Mouse (Mus musculus): ENCODE measurements around the gene Acbd7.

Acbd7 gene

GRCm38 (mm10) chr2:3387105-3387860, 51.3 kb downstream of the Acbd7 start:
- no peak for DNase-seq (ENCODE audit: low spot score)
